Mouse (Mus musculus) cerebellum, postnatal 36 days (tissue): ENCODE measurements around the gene 9130230L23Rik.

ENCODE experiments used
- DNase-seq, 2 experiments: peaks; one replicate each; pipeline ENCODE4 v3.0.0; 2021 to 2022; ENCODE audit warnings: mixed read lengths in 2 of 2

The 9130230L23Rik gene

DNA sequence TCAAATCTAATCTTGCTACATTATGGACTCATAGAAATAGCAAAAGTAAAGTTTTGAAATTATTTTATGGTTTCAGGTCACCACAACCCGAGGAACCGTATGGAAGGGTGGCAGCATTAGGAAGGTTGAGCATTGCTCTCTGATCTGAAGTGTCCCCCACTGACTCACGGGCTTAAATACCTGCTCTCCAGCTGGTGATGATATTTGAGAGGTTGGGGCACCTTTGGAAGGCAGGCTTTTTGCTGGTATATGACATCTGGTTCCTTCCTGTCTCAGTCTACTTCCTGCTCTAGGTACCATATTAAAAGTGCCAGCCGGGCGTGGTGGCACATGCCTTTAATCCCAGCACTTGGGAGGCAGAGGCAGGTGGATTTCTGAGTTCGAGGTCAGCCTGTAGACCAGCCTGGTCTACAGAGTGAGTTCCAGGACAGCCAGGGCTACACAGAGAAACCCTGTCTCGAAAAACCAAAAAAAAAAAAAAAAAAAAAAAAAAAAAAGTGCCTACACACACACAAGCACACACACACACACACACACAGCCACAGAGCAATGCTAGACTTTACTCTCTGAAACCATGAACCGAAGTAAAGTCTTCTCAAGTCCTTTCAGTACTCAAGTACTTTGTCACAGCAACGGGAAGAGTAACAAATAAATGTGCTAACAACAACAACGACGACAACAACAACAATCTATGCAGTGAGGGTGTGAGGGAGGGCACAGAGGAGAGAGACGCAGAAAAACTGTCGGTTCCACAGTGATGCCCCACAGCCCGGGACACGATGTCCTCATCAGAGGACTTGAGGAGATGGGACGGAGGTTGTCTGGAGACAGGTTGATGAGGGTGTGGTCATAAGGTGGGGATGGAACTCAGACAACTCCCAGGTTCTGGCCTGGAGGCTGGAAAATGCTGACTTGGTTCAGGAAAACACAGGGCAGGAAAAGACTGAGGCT, 49.7 kb downstream of the 9130230L23Rik start:
- DNase-seq, result no peak

DNA sequence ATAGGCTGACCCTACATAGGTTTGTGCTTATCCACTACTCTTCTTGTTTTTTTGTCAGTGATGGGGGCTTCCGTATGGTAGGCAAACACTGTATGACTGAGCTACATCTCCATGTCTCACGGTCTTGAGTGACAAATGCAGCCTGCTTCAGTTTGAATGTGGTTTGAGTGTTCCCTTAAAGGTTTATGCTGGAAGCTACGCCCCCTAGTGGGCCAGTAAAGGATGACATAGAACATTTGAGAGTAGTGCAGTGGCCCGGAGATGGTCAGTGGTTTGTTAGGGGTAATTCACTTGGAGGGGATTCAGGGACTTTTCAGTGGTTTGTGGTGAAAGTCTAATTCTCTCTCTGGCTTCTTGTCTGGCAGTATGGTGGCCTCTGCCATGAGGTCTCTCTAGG, 52.6 kb downstream of the 9130230L23Rik start:
- no peak for DNase-seq

DNA sequence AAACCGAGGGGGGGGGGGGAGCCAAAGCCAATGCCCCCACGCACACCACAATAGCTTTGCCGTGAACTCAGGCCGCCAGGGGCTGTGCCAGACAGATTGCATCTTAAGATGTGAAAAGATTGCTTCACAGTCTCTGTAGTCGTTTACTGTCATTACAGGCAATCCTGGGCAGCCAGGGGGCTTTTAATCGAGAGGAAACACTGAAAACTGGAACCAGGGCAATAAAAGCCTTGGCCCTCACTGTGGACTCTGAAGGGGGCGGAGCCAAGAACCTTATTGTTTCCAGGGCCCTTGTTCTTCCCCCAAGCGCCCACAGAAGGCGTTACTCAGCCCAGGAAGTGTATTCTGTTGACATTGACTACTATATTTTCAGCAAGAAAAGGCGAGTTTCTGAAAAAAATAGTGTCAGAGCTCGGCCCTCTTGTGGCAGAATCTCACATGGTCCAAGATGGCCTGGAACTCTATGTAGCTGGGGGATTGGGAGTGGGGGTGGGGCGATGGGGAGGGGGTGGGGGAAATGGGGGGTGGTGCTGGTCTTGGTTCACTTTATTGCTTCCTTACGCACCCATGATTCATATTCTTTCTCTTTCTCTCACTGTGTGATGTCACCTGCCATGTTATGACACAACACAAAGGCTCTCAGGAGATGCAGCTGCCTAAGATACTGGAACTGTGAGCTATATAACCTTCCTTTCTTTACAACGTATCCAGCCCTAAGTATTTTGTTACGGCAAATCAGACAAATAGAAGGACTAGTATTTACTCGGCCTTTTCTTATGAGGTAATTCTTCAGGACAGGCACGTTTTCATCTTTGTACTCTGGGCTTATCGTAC, 53.2 kb downstream of the 9130230L23Rik start:
- no peak for DNase-seq

DNA sequence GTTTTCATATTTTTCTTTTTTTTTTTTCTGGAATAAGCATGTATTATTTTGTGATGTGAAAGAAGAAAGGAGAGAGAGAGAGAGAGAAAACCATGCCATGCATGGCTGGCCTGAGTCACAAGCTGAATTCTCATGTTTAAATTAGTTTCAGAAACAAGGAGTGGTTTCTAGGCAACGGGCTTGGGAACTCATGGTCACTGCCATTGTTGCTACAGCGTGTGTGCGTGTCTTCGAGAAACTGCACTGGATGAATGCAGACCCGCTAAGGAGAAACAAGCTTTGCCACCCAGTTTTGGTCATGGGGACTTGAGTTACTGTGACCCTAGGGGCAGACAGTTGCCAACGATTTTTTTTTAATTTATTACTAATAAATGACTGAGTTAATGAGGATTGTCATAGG, 53.8 kb downstream of the 9130230L23Rik start:
- no peak for DNase-seq

DNA sequence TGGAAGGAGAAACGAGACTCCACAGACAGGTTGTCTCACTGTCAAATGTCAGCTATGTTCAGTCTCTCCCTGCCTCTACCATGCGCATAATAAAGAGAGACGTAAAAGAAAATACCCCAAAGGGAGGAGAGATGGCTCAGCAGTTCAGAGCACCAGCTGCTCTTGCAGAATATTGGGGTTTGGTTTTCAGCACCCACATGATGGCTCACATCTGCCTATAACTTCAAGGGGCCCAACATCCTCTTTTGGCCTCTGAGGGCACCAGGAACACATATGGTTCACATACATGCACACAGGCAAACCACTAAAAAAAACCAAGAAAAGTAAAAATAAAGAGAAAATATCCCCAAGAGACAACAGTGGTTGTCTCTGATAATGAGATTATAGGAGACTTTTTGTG, 54.3 kb downstream of the 9130230L23Rik start:
- no peak for DNase-seq

DNA sequence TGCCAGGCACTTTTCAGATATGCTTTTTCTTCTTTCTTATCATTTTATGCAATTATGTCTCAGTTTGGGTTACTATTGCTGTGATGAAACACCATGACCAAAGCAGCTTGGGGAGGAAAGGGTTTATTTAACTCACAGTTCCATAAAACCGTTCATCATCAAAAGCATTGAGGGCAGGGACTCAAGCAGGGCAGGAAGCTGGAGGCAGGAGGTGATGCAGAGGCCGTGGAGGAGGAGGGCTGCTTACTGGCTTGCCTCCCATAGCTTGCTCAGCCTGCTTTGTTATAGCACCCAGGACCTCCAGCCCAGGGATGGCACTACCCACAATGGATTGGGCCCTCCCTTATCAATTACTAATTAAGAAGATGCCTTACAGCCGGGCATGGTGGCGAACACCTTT, 62.9 kb downstream of the 9130230L23Rik start:
- DNase-seq, result no peak

DNA sequence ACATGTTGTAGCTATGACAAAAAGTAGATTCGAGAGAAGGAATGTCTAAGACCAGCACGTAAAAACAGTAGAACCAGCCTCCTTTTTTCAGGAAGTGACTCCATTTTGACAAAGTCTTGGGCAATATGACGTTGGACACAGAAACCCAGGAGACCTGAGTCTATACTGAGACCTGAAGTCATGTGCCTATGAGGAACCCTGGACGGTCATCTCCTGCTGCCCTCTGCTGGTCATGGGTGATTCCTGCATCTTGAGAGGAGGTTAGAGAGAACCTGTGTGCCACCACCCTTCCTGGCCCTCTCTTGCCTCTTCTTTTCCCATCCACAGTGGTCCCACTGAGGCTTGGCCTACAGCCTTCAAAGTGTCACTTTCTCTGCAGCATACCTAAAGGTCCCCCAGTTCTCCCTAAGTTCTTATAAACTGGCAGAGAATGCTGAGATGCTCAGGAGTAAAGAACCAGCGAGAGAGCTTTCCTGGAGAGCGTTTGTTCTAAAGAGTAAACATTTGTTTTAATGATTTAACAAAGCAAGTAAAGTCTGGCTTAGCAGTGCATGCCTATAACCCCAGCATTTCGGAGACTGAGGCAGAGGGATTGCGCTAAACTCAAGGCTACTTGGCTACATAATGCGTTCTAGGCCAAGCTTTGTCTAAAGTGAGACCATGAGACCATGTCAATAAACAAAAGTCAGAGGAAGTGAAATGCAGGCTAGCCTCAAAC, 65.9 kb downstream of the 9130230L23Rik start:
- peak; percentile 65 to 67 for DNase-seq

DNA sequence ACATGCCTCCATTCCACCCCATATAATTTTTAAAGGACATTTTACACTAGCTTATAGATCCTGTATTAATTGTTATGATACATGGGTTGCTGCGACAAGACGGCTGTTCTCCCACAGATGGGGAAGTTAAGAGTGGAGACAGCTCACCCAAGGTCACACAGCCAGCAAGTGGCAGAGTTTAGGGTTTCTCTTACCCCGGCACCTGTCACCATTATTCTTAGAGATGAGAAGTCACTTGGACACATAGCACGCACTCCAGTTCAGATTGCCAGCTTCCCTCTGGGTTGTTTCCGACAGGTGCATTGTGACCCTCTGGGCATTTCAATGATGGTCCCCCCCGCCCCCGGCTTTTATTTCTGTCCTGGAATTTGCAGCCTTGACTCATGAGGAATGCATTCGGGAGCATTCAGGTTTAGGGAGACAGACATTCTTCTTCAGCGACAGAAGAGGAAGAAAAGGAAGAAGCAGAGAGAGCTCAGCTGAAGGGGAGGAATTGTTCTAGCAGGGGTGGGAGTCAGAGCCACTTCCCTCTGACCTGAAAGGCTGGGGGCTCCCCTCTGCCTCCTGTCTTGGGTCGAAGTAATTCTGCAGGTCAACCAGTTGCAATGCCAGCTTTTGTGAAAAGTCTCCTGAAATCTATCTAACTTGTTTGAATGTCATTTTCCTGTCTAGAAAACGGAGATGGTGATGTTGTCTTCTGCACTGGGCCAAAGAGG, 66.9 kb downstream of the 9130230L23Rik start:
- DNase-seq, result no peak

DNA sequence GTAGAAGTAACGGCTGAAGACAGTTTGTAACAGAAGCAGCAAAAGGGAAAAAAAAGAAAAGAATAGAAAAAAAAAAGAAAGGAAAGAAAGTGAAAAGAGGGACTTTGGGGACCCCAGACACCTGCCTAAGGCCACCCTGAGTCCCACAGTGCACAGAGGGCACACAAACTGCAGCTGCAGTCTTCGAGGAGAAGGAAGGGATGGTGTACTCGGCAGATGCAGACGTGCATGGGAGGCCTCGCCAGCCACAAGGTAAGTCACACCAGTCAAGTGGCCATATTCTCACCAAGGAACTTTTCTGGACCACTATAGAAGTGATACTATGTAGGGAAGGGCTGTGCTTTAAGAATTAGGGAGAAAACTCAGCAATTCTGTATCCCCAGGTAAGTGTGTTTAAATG, 69.3 kb downstream of the 9130230L23Rik start, which contains the start of gene Chrna9:
Gene Chrna9, plus strand, starts transcription at position 139 of the 400 bp plus-strand sequence.
- DNase-seq, result no peak

DNA sequence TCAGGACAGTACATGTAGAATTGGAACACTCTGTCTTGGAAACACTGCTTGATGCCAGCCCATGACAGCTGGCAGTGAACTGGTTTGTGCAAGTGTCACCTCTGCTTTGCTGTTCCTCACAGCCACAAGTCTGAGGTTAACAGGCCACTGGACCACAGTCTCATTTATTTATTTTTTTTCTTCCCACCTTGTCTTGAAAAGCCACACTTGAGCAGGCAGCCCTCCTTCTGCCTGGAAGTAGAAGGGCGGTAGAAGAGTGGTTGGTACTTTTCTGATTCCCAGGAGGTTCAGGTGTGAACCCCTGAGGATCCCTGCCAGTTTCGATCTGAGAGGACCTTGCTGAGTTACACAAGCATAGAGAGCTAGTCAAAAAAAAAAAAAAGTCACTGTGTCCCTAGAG, 70.3 kb downstream of the 9130230L23Rik start:
- no peak for DNase-seq

DNA sequence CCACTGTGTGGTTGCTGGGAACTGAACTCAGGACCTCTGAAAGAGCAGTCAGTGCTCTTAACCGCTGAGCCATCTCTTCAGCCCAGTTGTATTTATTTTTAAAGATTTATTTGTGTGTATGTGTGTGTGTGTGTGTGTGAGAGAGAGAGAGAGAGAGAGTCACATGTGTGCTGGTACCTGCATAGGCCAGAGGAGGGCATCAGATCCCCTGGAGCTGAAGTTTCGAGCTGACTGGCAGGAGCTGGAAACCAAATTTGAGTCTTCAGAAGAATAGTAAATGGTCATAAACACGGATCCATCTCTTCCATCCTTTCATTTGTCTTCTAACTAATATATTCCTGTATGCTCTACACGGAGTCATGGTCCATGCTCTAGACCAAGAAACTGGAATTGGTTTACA, 70.8 kb downstream of the 9130230L23Rik start:
- DNase-seq, result no peak

DNA sequence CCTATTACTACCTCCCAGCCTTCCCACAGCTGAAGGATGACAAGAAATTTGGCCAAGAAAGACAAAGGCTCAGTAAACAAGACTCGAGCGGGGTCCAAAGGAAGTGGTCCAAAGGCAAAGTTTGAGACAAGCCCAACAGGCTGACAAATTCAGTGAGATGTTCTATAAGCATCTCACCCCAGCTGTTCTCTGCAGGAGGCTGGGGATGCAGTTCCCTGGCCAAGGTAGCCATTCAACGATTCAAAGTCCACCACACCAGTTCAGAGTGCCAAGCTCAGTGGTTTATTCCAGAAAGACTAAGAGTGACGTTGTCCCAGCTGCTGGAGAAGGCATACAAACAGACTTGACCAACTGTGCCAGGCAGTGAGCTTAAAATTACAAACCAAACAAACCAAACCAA, 73.9 kb downstream of the 9130230L23Rik start:
- no peak for DNase-seq
